Mouse (Mus musculus): Measurements from ENCODE around the gene Pramef8.

GRCm38 (mm10) chr4:143413621-143414020, 1.4 kb downstream of the Pramef8 start:
- TF ChIP-seq CTCF (IDR thresholded peaks at IDR 0.05; ENCODE audit: low read depth) = no peak
- TF ChIP-seq EP300 (IDR thresholded peaks at IDR 0.05; ENCODE audit: low read depth) = no peak
